Comparison of ENCODE assay signal across 10 mouse cellular contexts in the genomic region with DNA sequence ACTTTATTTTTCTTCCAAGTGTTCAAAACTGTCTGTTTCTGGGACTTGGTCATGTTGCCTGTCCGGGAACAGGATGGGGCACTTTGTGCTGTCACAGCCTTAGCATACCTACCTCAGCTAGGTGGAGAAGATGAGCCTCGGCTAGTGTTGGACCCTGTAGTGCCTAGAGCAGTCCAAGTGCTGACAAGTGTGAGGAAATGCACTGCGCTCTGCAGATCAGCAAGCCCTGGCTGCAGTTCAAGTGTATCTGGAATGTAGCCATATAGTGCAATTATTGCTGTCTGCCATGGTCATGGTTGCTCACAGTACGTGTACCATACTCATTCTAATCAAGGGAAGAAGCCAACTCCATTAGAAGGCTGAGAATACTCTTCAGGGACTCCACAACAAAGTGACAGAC. TPM values are rescaled to one million over a fixed set of nuclear protein-coding genes. Genes with fewer than 3 reads are reported as not detected.
DNase-seq lines count a peak whose midpoint lies in the region; ATAC-seq and TF ChIP-seq lines count a peak whose summit lies in the region.
"Had no signal": no experiment of that assay in that cellular context is flagged by ENCODE, and none has a peak within 500 bp of the region (broad histone marks: within the 10 kb centered on the region; RNA-seq: fewer than 3 reads in every experiment).

No protein-coding gene starts in this region.

- no peaks in the 10 kb centered on the region for H3K27me3 ChIP-seq in kidney, adult 2 months (replicated peaks; ENCODE audit: control insufficient read depth, insufficient read depth, low read length)
- H3K27me3 ChIP-seq in kidney, embryonic 15.5 days = no peaks in the 10 kb centered on the region
- H3K27me3 ChIP-seq in heart, postnatal 0 days (ENCODE audit: control insufficient read depth, insufficient read depth, low read length) = no peaks in the 10 kb centered on the region
- H3K27me3 ChIP-seq: liver, embryonic 13.5 days had no signal

- no peak overlapping the region for H3K27ac ChIP-seq in kidney, adult 2 months (ENCODE audit: insufficient read depth, low read depth, low read length)
- H3K27ac ChIP-seq in kidney, embryonic 15.5 days = no peak overlapping the region
- peak overlapping the region; percentile 20; the same call in 1 of the 2 replicates for H3K27ac ChIP-seq in heart, postnatal 0 days (ENCODE audit: low read depth)
- H3K27ac ChIP-seq: liver, embryonic 13.5 days had no signal

- no peak overlapping the region for H3K9ac ChIP-seq in kidney, embryonic 15.5 days
- H3K9ac ChIP-seq in heart, postnatal 0 days (replicated peaks; ENCODE audit: low read depth, low read length) = no peak overlapping the region
- H3K9ac ChIP-seq: liver, embryonic 13.5 days had no signal

- H3K9me3 ChIP-seq in kidney, embryonic 15.5 days (replicated peaks) = no peaks in the 10 kb centered on the region
- no peaks in the 10 kb centered on the region for H3K9me3 ChIP-seq in heart, postnatal 0 days (replicated peaks; ENCODE audit: control insufficient read depth, low read length)
- H3K9me3 ChIP-seq: G1E; liver, embryonic 13.5 days had no signal

- H3K4me2 ChIP-seq in kidney, embryonic 15.5 days = no peak overlapping the region
- no peak overlapping the region for H3K4me2 ChIP-seq in heart, postnatal 0 days (ENCODE audit: low read depth, low read length)
- H3K4me2 ChIP-seq: liver, embryonic 13.5 days had no signal

- no peak for TF ChIP-seq CTCF in kidney, adult 2 months (conservative IDR thresholded peaks at IDR 0.05; ENCODE audit: insufficient read depth, insufficient read length, low read depth, low read length)
- TF ChIP-seq CTCF in heart, postnatal 0 days (IDR thresholded peaks at IDR 0.05; ENCODE audit: low read depth) = no peak

- H3K4me1 ChIP-seq in kidney, adult 2 months (ENCODE audit: control insufficient read depth, insufficient read depth, low read length) = no peaks in the 10 kb centered on the region
- no peaks in the 10 kb centered on the region for H3K4me1 ChIP-seq in kidney, embryonic 15.5 days
- H3K4me1 ChIP-seq in heart, postnatal 0 days (ENCODE audit: control insufficient read depth, insufficient read depth) = peaks cover 8% of the 10 kb centered on the region
- H3K4me1 ChIP-seq: liver, embryonic 13.5 days had no signal

- WGBS in kidney, adult 2 months = 26% methylated on average over 4 of the region's 4 CpGs
- 66% methylated on average over 4 of the region's 4 CpGs for WGBS in kidney, embryonic 15.5 days
- WGBS in heart, postnatal 0 days = 6% methylated on average over 4 of the region's 4 CpGs

- no peak for TF ChIP-seq EP300 in heart, postnatal 0 days (IDR thresholded peaks at IDR 0.05; ENCODE audit: low read depth)

- no peak for TF ChIP-seq POLR2A in kidney, adult 2 months (IDR thresholded peaks at IDR 0.05; ENCODE audit: low read depth, low read length)

- H3K36me3 ChIP-seq in kidney, adult 2 months (ENCODE audit: control insufficient read depth, insufficient read depth, low read length) = no peaks in the 10 kb centered on the region; the same call in 1 of the 2 replicates
- H3K36me3 ChIP-seq in kidney, embryonic 15.5 days = peaks cover 86% of the 10 kb centered on the region
- peaks cover 69% of the 10 kb centered on the region for H3K36me3 ChIP-seq in heart, postnatal 0 days (replicated peaks; ENCODE audit: control insufficient read depth, insufficient read depth, low read length)

- ATAC-seq in kidney, embryonic 15.5 days (replicated peaks; ENCODE audit: low FRiP score) = no peak
- peak; percentile 88 for ATAC-seq in heart, postnatal 0 days (ENCODE audit: insufficient read depth, low read depth)
- ATAC-seq in megakaryocyte, adult 5-6 weeks (ENCODE audit: poor library complexity, severe bottlenecking) = no peak

- no peak overlapping the region for H3K4me3 ChIP-seq in kidney, adult 2 months (ENCODE audit: insufficient read depth, low read depth, low read length)
- H3K4me3 ChIP-seq in kidney, embryonic 15.5 days (replicated peaks) = no peak overlapping the region
- no peak overlapping the region for H3K4me3 ChIP-seq in heart, postnatal 0 days (ENCODE audit: low read depth, low read length)
- H3K4me3 ChIP-seq: liver, embryonic 13.5 days had no signal

- peak; percentile 77 for DNase-seq in kidney, adult 2 months
- peak; percentile 91 for DNase-seq in adipocyte (ENCODE audit: low spot score)
- DNase-seq in cerebellum, adult 9-11 months = peak; percentile 73
- DNase-seq in heart, postnatal 0 days (ENCODE audit: low spot score) = peak; percentile 85
- DNase-seq in lung, postnatal 4 days = peak; percentile 37 to 67
- no peak for DNase-seq in c-Kit-positive CD71-positive TER-119-positive erythroid progenitor cells, embryonic 14.5 days (ENCODE audit: low spot score)
- DNase-seq: liver, embryonic 13.5 days had no signal

RNA-seq across cellular contexts. Expression of gene Iars2, which starts 44.5 kb away (rescaled TPM):
- 37.7 and 40.9 TPM in 2 replicates for polyA plus RNA-seq in kidney, adult 2 months (2012; rRNA removed)
- 30.4 and 32.7 TPM in 2 replicates for polyA plus RNA-seq in kidney, embryonic 15.5 days (2015; fragmentation: Nextera tagmentation; extraction: Ambion mirVana)
- total RNA-seq in heart, postnatal 0 days (2014; rRNA removed; ENCODE audit: low replicate concordance) = 93.3 and 102 TPM in 2 replicates
- polyA plus RNA-seq in heart, postnatal 0 days (2015; fragmentation: Nextera tagmentation; extraction: Ambion mirVana) = 36.2 and 38.9 TPM in 2 replicates
- 20.7 and 23.0 TPM in 2 replicates for total RNA-seq in megakaryocyte, adult 5-6 weeks (2015)
- total RNA-seq in megakaryocyte, adult 5-6 weeks (2017) = 26.4 and 27.6 TPM in 2 replicates

RNA-seq across cellular contexts. Expression of gene Bpnt1, which starts 47.2 kb away (rescaled TPM):
- 404 and 464 TPM in 2 replicates for polyA plus RNA-seq in kidney, adult 2 months (2012; rRNA removed)
- polyA plus RNA-seq in kidney, embryonic 15.5 days (2015; fragmentation: Nextera tagmentation; extraction: Ambion mirVana) = 53.2 and 54.3 TPM in 2 replicates
- total RNA-seq in heart, postnatal 0 days (2014; rRNA removed; ENCODE audit: low replicate concordance) = 24.6 and 59.1 TPM in 2 replicates
- 33.7 and 34.3 TPM in 2 replicates for polyA plus RNA-seq in heart, postnatal 0 days (2015; fragmentation: Nextera tagmentation; extraction: Ambion mirVana)
- 8.4 and 9.8 TPM in 2 replicates for total RNA-seq in megakaryocyte, adult 5-6 weeks (2015)
- total RNA-seq in megakaryocyte, adult 5-6 weeks (2017) = 19.4 and 29.0 TPM in 2 replicates
